Mouse (Mus musculus) hindbrain, embryonic 10.5 days (tissue): Measurements from ENCODE around the gene Tecta. TPM values are rescaled to one million over a fixed set of nuclear protein-coding genes. Genes with fewer than 3 reads are reported as not detected.

Experiments used
- DNase-seq: peaks from one replicate; pipeline ENCODE4 v3.0.0-alpha.2; 2017; ENCODE audit warnings: low spot score
- H3K27ac ChIP-seq: fragments of 300-500 bp; sonication (generic); 2 replicates; pipeline ENCODE4 v1.5.1; 2016; ENCODE audit warnings: mild to moderate bottlenecking, moderate library complexity
- H3K27me3 ChIP-seq: fragments of 300-500 bp; sonication (generic); 2 replicates; pipeline ENCODE4 v1.6.1; 2016; ENCODE audit warnings: mild to moderate bottlenecking; ENCODE audit not compliant: poor library complexity, insufficient read depth, severe bottlenecking
- H3K36me3 ChIP-seq: fragments of 300-500 bp; sonication (generic); 2 replicates; pipeline ENCODE4 v1.6.1; 2016; ENCODE audit warnings: mild to moderate bottlenecking, moderate library complexity
- H3K4me1 ChIP-seq: fragments of 300-500 bp; sonication (generic); replicated peaks from 2 replicates; pipeline ENCODE4 v1.6.1; 2016; ENCODE audit warnings: mild to moderate bottlenecking
- H3K4me3 ChIP-seq: fragments of 300-500 bp; sonication (generic); 2 replicates; pipeline ENCODE4 v1.5.1; 2016; ENCODE audit warnings: mild to moderate bottlenecking, moderate library complexity
- H3K9me3 ChIP-seq: fragments of 300-500 bp; sonication (generic); 2 replicates; pipeline ENCODE4 v1.6.1; 2016; ENCODE audit warnings: mild to moderate bottlenecking, moderate library complexity
- WGBS: fragments of 180-500 bp; shearing (Covaris S2); methylation state at CpG from one replicate; pipeline ENCODE4 v1.1.7; 2016; 5-methylcytosine and 5-hydroxymethylcytosine counted together
- polyA plus RNA-seq: library from polyadenylated mRNA; unstranded; fragments of >200 nt; fragmentation: Nextera tagmentation; extraction: Ambion mirVana; gene quantifications from 2 replicates; pipeline ENCODE4 v1.2.1, GENCODE M21; 2016

Tecta gene
- polyA plus RNA-seq, 1 experiment from 2014 or later = 0.46 TPM

GRCm38 (mm10) chr9:42311311-42311710 lies 88.4 kb downstream of the Tecta start:
- Histone ChIP-seq H3K4me1 (no peaks in the 10 kb centered on the region; the same call in 1 of the 2 replicates), H3K4me3 (no peak overlapping the region), H3K9me3 (no peaks in the 10 kb centered on the region), H3K36me3 (no peaks in the 10 kb centered on the region), H3K27ac (no peak overlapping the region), H3K27me3 (no peaks in the 10 kb centered on the region)
- 90% methylated on average over 3 of the region's 3 CpGs for WGBS
- DNase-seq = no peak

- no peak for DNase-seq
- Histone ChIP-seq H3K9me3 (no peaks in the 10 kb centered on the region), H3K4me3 (no peak overlapping the region), H3K4me1 (no peaks in the 10 kb centered on the region), H3K27ac (no peak overlapping the region), H3K27me3 (no peaks in the 10 kb centered on the region), H3K36me3 (no peaks in the 10 kb centered on the region)
- 94% methylated on average over 4 of the region's 4 CpGs for WGBS
Measured at GRCm38 (mm10) chr9:42303894-42304293, 95.8 kb downstream of the Tecta start.

GRCm38 (mm10) chr9:42301082-42301633 lies 98.6 kb downstream of the Tecta start:
- Histone ChIP-seq H3K27ac (no peak overlapping the region), H3K27me3 (no peaks in the 10 kb centered on the region), H3K36me3 (no peaks in the 10 kb centered on the region), H3K9me3 (no peaks in the 10 kb centered on the region), H3K4me3 (no peak overlapping the region), H3K4me1 (no peaks in the 10 kb centered on the region)
- DNase-seq = no peak
- WGBS = 80% methylated on average over 6 of the region's 6 CpGs

GRCm38 (mm10) chr9:42296297-42296922 lies 103.3 kb downstream of the Tecta start:
- WGBS = 94% methylated on average over 10 of the region's 10 CpGs
- H3K4me3 ChIP-seq = no peak overlapping the region
- no peaks in the 10 kb centered on the region for H3K27me3 ChIP-seq
- H3K4me1 ChIP-seq = no peaks in the 10 kb centered on the region
- H3K9me3 ChIP-seq = no peaks in the 10 kb centered on the region
- no peak overlapping the region for H3K27ac ChIP-seq
- no peak for DNase-seq
- no peaks in the 10 kb centered on the region for H3K36me3 ChIP-seq

GRCm38 (mm10) chr9:42294131-42294530 lies 105.6 kb downstream of the Tecta start:
- Histone ChIP-seq H3K4me1 (no peaks in the 10 kb centered on the region), H3K9me3 (no peaks in the 10 kb centered on the region), H3K4me3 (no peak overlapping the region), H3K36me3 (no peaks in the 10 kb centered on the region), H3K27me3 (no peaks in the 10 kb centered on the region), H3K27ac (no peak overlapping the region)
- 82% methylated on average over 2 of the region's 2 CpGs for WGBS
- DNase-seq = no peak

GRCm38 (mm10) chr9:42293596-42293995 lies 106.1 kb downstream of the Tecta start:
- H3K36me3 ChIP-seq = no peaks in the 10 kb centered on the region
- no peak overlapping the region for H3K27ac ChIP-seq
- 77% methylated on average over 3 of the region's 3 CpGs for WGBS
- no peaks in the 10 kb centered on the region for H3K9me3 ChIP-seq
- no peak overlapping the region for H3K4me3 ChIP-seq
- DNase-seq = no peak
- no peaks in the 10 kb centered on the region for H3K27me3 ChIP-seq
- no peaks in the 10 kb centered on the region for H3K4me1 ChIP-seq

- no peak overlapping the region for H3K4me3 ChIP-seq
- 56% methylated on average over 7 of the region's 7 CpGs for WGBS
- H3K27ac ChIP-seq = no peak overlapping the region
- H3K4me1 ChIP-seq = no peaks in the 10 kb centered on the region
- no peaks in the 10 kb centered on the region for H3K27me3 ChIP-seq
- DNase-seq = no peak
- no peaks in the 10 kb centered on the region for H3K9me3 ChIP-seq
- no peaks in the 10 kb centered on the region for H3K36me3 ChIP-seq
Measured at GRCm38 (mm10) chr9:42293051-42293450, 106.7 kb downstream of the Tecta start.

- H3K36me3 ChIP-seq = no peaks in the 10 kb centered on the region
- no peak overlapping the region for H3K27ac ChIP-seq
- 82% methylated on average over 4 of the region's 4 CpGs for WGBS
- no peaks in the 10 kb centered on the region for H3K9me3 ChIP-seq
- no peaks in the 10 kb centered on the region for H3K4me1 ChIP-seq
- H3K4me3 ChIP-seq = no peak overlapping the region
- no peak for DNase-seq
- no peaks in the 10 kb centered on the region for H3K27me3 ChIP-seq
Measured at GRCm38 (mm10) chr9:42279676-42280075, 120.1 kb downstream of the Tecta start.

Other genes with a start within 250 kb of the Tecta start
- 63.5 and 64.9 TPM in 2 replicates for gene Sc5d, start 135.7 kb downstream of the Tecta start, polyA plus RNA-seq
- 3.3 and 3.5 TPM in 2 replicates for gene Tbcel, start 107.9 kb upstream of the Tecta start, polyA plus RNA-seq